Mouse (Mus musculus) bone marrow, adult 2 months (tissue): Measurements from ENCODE around the gene Tnfaip3.

Experiments
- CTCF ChIP-seq: fragments of 200-500 bp; IDR thresholded peaks from 2 replicates; pipeline ENCODE4 v1.5.1; 2011; ENCODE audit warnings: low read length, control low read depth; ENCODE audit not compliant: control insufficient read depth, insufficient read depth
- POLR2A ChIP-seq: fragments of 200-500 bp; IDR thresholded peaks from 2 replicates; pipeline ENCODE4 v1.6.1; 2011; ENCODE audit warnings: low read depth, mild to moderate bottlenecking, control low read depth, low read length, borderline replicate concordance; ENCODE audit not compliant: control insufficient read depth

DNA sequence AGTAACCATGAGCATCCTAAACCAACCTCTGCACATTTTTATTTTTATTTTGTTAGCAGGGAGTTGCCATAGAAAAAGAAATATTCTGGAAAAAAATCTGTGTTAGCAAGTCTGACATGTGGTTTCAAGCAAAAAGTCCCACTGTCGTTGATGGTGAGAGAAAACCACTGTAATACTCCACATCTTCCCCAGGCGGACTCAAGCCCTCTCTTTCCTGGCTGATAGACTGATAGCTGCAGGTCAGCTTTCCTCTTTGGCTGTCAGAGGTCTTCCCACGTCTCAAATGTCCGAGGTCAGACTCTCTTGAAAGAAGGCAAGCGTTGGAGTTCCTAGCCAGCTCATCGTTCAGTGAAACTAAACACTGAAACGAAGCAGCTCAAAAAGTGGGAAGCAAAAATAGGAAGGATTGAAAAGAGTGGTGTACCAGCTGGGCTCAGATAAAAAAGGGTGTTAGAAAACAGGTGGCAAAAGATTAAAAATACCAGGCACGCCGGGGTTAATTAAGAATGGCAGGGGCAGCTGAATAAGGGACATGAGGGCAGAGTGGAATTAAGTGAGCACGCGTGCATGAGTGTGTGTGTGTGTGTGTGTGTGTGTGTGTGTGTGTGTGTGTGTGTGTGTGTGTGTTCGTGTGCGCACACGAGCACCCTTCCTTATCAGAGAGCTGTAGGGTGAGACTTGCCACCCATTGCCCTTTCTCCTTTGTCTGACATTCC lies 55.5 kb downstream of the Tnfaip3 start:
- no peak for TF ChIP-seq POLR2A
- no peak for TF ChIP-seq CTCF
